Mouse (Mus musculus) liver, adult 2 months (tissue): ENCODE results near the gene Scn11a.

ENCODE experiments used
- CTCF ChIP-seq: fragments of 200-500 bp; IDR thresholded peaks from 2 replicates; pipeline ENCODE4 v1.5.1; 2011; ENCODE audit warnings: low read depth, low read length, control low read depth
- POLR2A ChIP-seq: fragments of 200-500 bp; IDR thresholded peaks from 2 replicates; pipeline ENCODE4 v1.6.1; 2011; ENCODE audit warnings: low read length, control low read depth; ENCODE audit not compliant: insufficient read depth; ENCODE audit errors: extremely low read depth

- TF ChIP-seq POLR2A (no peak), CTCF (no peak)
Measured at GRCm38 (mm10) chr9:119728412-119729097, 96.7 kb downstream of the Scn11a start.
